Mouse (Mus musculus) stomach, postnatal 0 days (tissue): ENCODE measurements at regions not wholly inside any gene's neighbourhood (a gene's known extent, or its start where the extent isn't known, plus 50 kb on each side); places are given as distances from the start of the nearest gene placed in this dataset.

Experiments
- ATAC-seq: fragments of 200-750 bp; cut with Nextera tagmentation; 2 replicates; pipeline ENCODE4 v1.8.0; 2017; ENCODE audit not compliant: low FRiP score, low TSS enrichment
- DNase-seq: peaks from one replicate; pipeline ENCODE4 v3.0.0-alpha.2; 2016; ENCODE audit warnings: low spot score
- H3K27ac ChIP-seq: fragments of 300-500 bp; sonication (generic); replicated peaks from 2 replicates; pipeline ENCODE4 v1.5.1; 2014; ENCODE audit warnings: mild to moderate bottlenecking, control low read depth
- H3K27me3 ChIP-seq: fragments of 300-500 bp; sonication (generic); 2 replicates; pipeline ENCODE4 v1.6.1; 2014; ENCODE audit warnings: low read length; ENCODE audit not compliant: control insufficient read depth, insufficient read depth
- H3K36me3 ChIP-seq: fragments of 300-500 bp; sonication (generic); 2 replicates; pipeline ENCODE4 v1.6.1; 2014; ENCODE audit warnings: low read length, mixed read lengths; ENCODE audit not compliant: control insufficient read depth, insufficient read depth
- H3K4me1 ChIP-seq: fragments of 300-500 bp; sonication (generic); replicated peaks from 2 replicates; pipeline ENCODE4 v1.6.1; 2014; ENCODE audit warnings: antibody characterized with exemption; ENCODE audit not compliant: control insufficient read depth, insufficient read depth
- H3K4me2 ChIP-seq: fragments of 300-500 bp; sonication (generic); replicated peaks from 2 replicates; pipeline ENCODE4 v1.6.1; 2014; ENCODE audit warnings: low read depth, mild to moderate bottlenecking, control low read depth, moderate library complexity
- H3K4me3 ChIP-seq: fragments of 300-500 bp; sonication (generic); 2 replicates; pipeline ENCODE4 v1.5.1; 2014; ENCODE audit warnings: low read depth, low read length, control low read depth
- H3K9ac ChIP-seq: fragments of 300-500 bp; sonication (generic); 2 replicates; pipeline ENCODE4 v1.6.1; 2014; ENCODE audit warnings: mild to moderate bottlenecking, low read length, control low read depth, mixed read lengths
- H3K9me3 ChIP-seq: fragments of 300-500 bp; sonication (generic); 2 replicates; pipeline ENCODE4 v1.6.1; 2016; ENCODE audit warnings: low read length; ENCODE audit not compliant: control insufficient read depth
- CTCF ChIP-seq: IDR thresholded peaks from 2 replicates; pipeline ENCODE4 v1.5.1; 2016; ENCODE audit warnings: antibody characterized with exemption, low read depth, mild to moderate bottlenecking, moderate library complexity
- EP300 ChIP-seq: optimal IDR thresholded peaks from 2 replicates; pipeline ENCODE3; 2016; ENCODE audit warnings: antibody characterized with exemption
- WGBS: fragments of 180-500 bp; shearing (Covaris S2); extraction: QIAGEN DNeasy Blood & Tissue Kit; methylation state at CpG from one replicate; pipeline ENCODE4 v1.1.7; 2014; 5-methylcytosine and 5-hydroxymethylcytosine counted together

DNA sequence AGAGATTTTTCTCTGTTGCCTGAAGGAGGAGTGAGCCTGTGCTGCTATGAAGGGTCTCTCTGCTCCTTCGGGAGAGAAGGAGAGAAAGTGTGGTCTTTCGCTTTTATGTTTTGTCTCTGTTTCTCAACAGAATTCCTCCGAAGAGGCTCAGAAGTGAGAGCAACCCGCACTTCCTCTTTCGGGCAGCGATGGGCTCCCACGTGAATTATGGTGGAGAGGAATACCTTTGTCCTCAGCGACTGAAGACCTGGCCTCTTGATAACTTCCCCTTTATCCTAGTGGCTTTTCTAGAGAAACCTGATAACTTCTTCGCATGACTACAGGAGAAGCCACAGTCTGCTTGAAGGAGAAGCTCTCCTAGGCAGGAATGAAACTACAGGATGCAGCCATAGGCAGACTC, 216.4 kb downstream of the Bcl2l11 start:
- Histone ChIP-seq H3K27ac (no peak overlapping the region), H3K9me3 (no peaks in the 10 kb centered on the region), H3K4me2 (no peak overlapping the region), H3K36me3 (no peaks in the 10 kb centered on the region), H3K4me1 (peaks cover 16% of the 10 kb centered on the region), H3K4me3 (no peak overlapping the region), H3K9ac (no peak overlapping the region), H3K27me3 (no peaks in the 10 kb centered on the region)
- 74% methylated on average over 9 of the region's 9 CpGs for WGBS
- DNase-seq (no peak), ATAC-seq (no peak)
- TF ChIP-seq CTCF: no peak
- TF ChIP-seq EP300: no peak

GRCm38 (mm10) chr2:128345557-128345956, 219.7 kb downstream of the Bcl2l11 start:
- DNase-seq (no peak), ATAC-seq (no peak)
- Histone ChIP-seq H3K4me1 (no peaks in the 10 kb centered on the region), H3K27me3 (no peaks in the 10 kb centered on the region), H3K9ac (no peak overlapping the region), H3K27ac (no peak overlapping the region), H3K4me3 (no peak overlapping the region), H3K4me2 (no peak overlapping the region), H3K9me3 (no peaks in the 10 kb centered on the region), H3K36me3 (no peaks in the 10 kb centered on the region)
- WGBS: 54% methylated on average over 11 of the region's 11 CpGs
- TF ChIP-seq EP300 (no peak), CTCF (no peak)

DNA sequence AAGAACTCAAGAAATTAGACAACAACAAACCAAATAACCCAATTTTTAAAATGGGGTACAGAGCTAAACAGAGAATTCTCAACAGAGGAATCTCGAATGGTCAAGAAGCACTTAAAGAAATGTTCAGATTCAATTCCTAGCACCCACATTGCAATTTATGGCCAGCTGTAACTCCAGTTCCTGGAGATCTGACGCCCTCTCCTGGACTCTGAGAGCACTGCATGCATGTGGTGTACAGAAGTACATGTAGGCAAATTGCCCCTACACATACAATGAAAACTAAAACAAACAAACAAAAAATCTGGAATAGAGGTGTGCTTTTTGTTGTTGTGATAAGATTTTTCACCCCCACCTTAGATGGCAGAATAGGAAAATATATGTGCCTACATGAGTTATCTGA, 222.7 kb downstream of the Bcl2l11 start:
- Histone ChIP-seq H3K4me3 (no peak overlapping the region), H3K36me3 (no peaks in the 10 kb centered on the region), H3K27ac (no peak overlapping the region), H3K4me1 (no peaks in the 10 kb centered on the region), H3K9me3 (no peaks in the 10 kb centered on the region), H3K4me2 (no peak overlapping the region), H3K9ac (no peak overlapping the region), H3K27me3 (no peaks in the 10 kb centered on the region)
- DNase-seq (no peak), ATAC-seq (no peak)
- no peak for TF ChIP-seq EP300
- TF ChIP-seq CTCF: peak; percentile 38
- 71% methylated on average over 2 of the region's 2 CpGs for WGBS

DNA sequence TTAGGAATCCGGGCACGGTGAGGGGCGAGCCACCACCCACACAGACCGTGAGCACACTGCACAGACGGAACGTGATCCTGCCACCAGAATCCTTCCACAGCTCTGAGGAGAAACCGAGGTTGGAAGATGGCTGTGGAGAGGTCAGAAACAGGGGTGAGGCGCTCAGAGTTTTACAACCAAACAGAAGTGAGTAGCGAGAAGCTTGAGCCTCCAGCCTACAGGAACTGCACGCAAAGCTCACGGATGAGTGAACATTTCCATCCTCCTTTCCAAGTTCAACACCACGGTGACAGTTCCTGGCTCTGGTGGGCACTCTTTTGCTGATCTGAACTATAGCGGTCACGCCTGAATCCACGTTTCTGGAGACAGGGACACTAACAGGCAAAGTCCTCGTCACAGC, 225.6 kb downstream of the Bcl2l11 start:
- Histone ChIP-seq H3K27ac (no peak overlapping the region), H3K9ac (no peak overlapping the region), H3K9me3 (no peaks in the 10 kb centered on the region), H3K36me3 (no peaks in the 10 kb centered on the region), H3K4me2 (no peak overlapping the region), H3K4me3 (no peak overlapping the region), H3K4me1 (no peaks in the 10 kb centered on the region), H3K27me3 (no peaks in the 10 kb centered on the region)
- 89% methylated on average over 16 of the region's 16 CpGs for WGBS
- no peak for DNase-seq
- no peak for ATAC-seq
- TF ChIP-seq EP300 (no peak), CTCF (no peak)

- no peak overlapping the region for H3K4me3 ChIP-seq
- TF ChIP-seq EP300 (no peak), CTCF (no peak)
- DNase-seq (no peak), ATAC-seq (no peak)
- H3K36me3 ChIP-seq: no peaks in the 10 kb centered on the region
- H3K4me2 ChIP-seq: no peak overlapping the region
- no peaks in the 10 kb centered on the region for H3K27me3 ChIP-seq
- no peak overlapping the region for H3K27ac ChIP-seq
- H3K9me3 ChIP-seq: no peaks in the 10 kb centered on the region
- no peak overlapping the region for H3K9ac ChIP-seq
- H3K4me1 ChIP-seq: no peaks in the 10 kb centered on the region
- WGBS: 41% methylated on average over 1 of the region's 1 CpGs
Observed at GRCm38 (mm10) chr2:128352533-128352932, 226.7 kb downstream of the Bcl2l11 start.

- WGBS: 73% methylated on average over 3 of the region's 3 CpGs
- H3K36me3 ChIP-seq: no peaks in the 10 kb centered on the region
- no peaks in the 10 kb centered on the region for H3K9me3 ChIP-seq
- TF ChIP-seq EP300: no peak
- TF ChIP-seq CTCF: no peak
- no peak overlapping the region for H3K4me3 ChIP-seq
- H3K27ac ChIP-seq: no peak overlapping the region
- no peaks in the 10 kb centered on the region for H3K27me3 ChIP-seq
- no peak overlapping the region for H3K4me2 ChIP-seq
- no peak for DNase-seq
- H3K4me1 ChIP-seq: no peaks in the 10 kb centered on the region
- ATAC-seq: no peak
- no peak overlapping the region for H3K9ac ChIP-seq
Observed at GRCm38 (mm10) chr2:128353457-128353856, 227.6 kb downstream of the Bcl2l11 start.
